Mouse (Mus musculus) lung, embryonic 16.5 days (tissue): ENCODE measurements around the gene Prkcb. TPM values are rescaled to one million over a fixed set of nuclear protein-coding genes. Genes with fewer than 3 reads are reported as not detected.
A peak's percentile ranks its signal among the peaks of the same experiment; 100 is the strongest.
"Not testable (repeated sequence)": the region's sequence is repeated elsewhere in the genome, so short reads cannot be mapped to it uniquely, and the experiment has no call there.

Source experiments
- ATAC-seq: fragments of 200-750 bp; cut with Nextera tagmentation; 2 replicates; pipeline ENCODE4 v1.8.0; 2017; ENCODE audit warnings: low read depth, mild to moderate bottlenecking, moderate library complexity
- H3K27ac ChIP-seq: fragments of 300-500 bp; sonication (generic); 2 replicates; pipeline ENCODE4 v1.5.1; 2014; ENCODE audit warnings: mild to moderate bottlenecking, control low read depth, low read length
- H3K27me3 ChIP-seq: fragments of 300-500 bp; sonication (generic); 2 replicates; pipeline ENCODE4 v1.6.1; 2014; ENCODE audit warnings: low read depth, low read length, mixed read lengths; ENCODE audit not compliant: control insufficient read depth, insufficient read depth
- H3K36me3 ChIP-seq: fragments of 300-500 bp; sonication (generic); 2 replicates; pipeline ENCODE4 v1.6.1; 2014; ENCODE audit warnings: low read length; ENCODE audit not compliant: control insufficient read depth, insufficient read depth
- H3K4me1 ChIP-seq: fragments of 300-500 bp; sonication (generic); replicated peaks from 2 replicates; pipeline ENCODE4 v1.6.1; 2014; ENCODE audit warnings: low read length, mixed read lengths; ENCODE audit not compliant: control insufficient read depth, insufficient read depth
- H3K4me2 ChIP-seq: fragments of 300-500 bp; sonication (generic); 2 replicates; pipeline ENCODE4 v1.6.1; 2014; ENCODE audit warnings: low read depth, low read length, control low read depth
- H3K4me3 ChIP-seq: fragments of 300-500 bp; sonication (generic); 2 replicates; pipeline ENCODE4 v1.5.1; 2014; ENCODE audit warnings: mild to moderate bottlenecking, low read length, control low read depth
- H3K9ac ChIP-seq: fragments of 300-500 bp; sonication (generic); 2 replicates; pipeline ENCODE4 v1.6.1; 2014; ENCODE audit warnings: low read length, control low read depth
- H3K9me3 ChIP-seq: fragments of 300-500 bp; sonication (generic); 2 replicates; pipeline ENCODE4 v1.6.1; 2016; ENCODE audit warnings: low read length; ENCODE audit not compliant: control insufficient read depth
- whole genome bisulfite sequencing: fragments of 180-500 bp; shearing (Covaris S2); extraction: QIAGEN DNeasy Blood & Tissue Kit; methylation state at CpG from one replicate; pipeline ENCODE4 v1.1.7; 2014; 5-methylcytosine and 5-hydroxymethylcytosine counted together
- polyA plus RNA-seq: library from polyadenylated mRNA; unstranded; fragments of >200 nt; fragmentation: Nextera tagmentation; extraction: Ambion mirVana; gene quantifications from 2 replicates; pipeline ENCODE4 v1.2.1, GENCODE M21; 2015

Prkcb gene
- 4.1 and 5.2 TPM in 2 replicates for polyA plus RNA-seq

- Histone ChIP-seq H3K36me3 (no peaks in the 10 kb centered on the region), H3K27ac (no peak within 1 kb of the TSS), H3K4me2 (peak within 1 kb of the TSS; percentile 96), H3K9ac (peak within 1 kb of the TSS; percentile 59), H3K4me3 (peak within 1 kb of the TSS; percentile 59), H3K9me3 (no peaks in the 10 kb centered on the region), H3K4me1 (peaks cover 13% of the 10 kb centered on the region), H3K27me3 (peaks cover 36% of the 10 kb centered on the region)
- WGBS, result 7% methylated on average over 32 of the region's 42 CpGs
- peak; percentile 95 for ATAC-seq
Observed at GRCm38 (mm10) chr7:122288605-122289242, at the start of gene Prkcb. Gene Prkcb (plus strand): TSS chr7:122288751.

- Histone ChIP-seq H3K9me3 (no peaks in the 10 kb centered on the region), H3K27ac (no peak overlapping the region), H3K4me1 (no peaks in the 10 kb centered on the region), H3K9ac (no peak overlapping the region), H3K27me3 (no peaks in the 10 kb centered on the region), H3K36me3 (no peaks in the 10 kb centered on the region), H3K4me3 (no peak overlapping the region), H3K4me2 (no peak overlapping the region)
- no peak for ATAC-seq
- WGBS, result 88% methylated on average over 2 of the region's 2 CpGs
Observed at GRCm38 (mm10) chr7:122238939-122239338, 49.6 kb upstream of the Prkcb start.

GRCm38 (mm10) chr7:122240413-122241119, 48.0 kb upstream of the Prkcb start:
- no peak for ATAC-seq
- no peaks in the 10 kb centered on the region for H3K27me3 ChIP-seq
- H3K27ac ChIP-seq, result no peak overlapping the region
- H3K4me2 ChIP-seq, result no peak overlapping the region
- H3K4me3 ChIP-seq, result no peak overlapping the region
- H3K9me3 ChIP-seq, result no peaks in the 10 kb centered on the region
- no peaks in the 10 kb centered on the region for H3K4me1 ChIP-seq
- H3K36me3 ChIP-seq, result no peaks in the 10 kb centered on the region
- H3K9ac ChIP-seq, result no peak overlapping the region
- 63% methylated on average over 6 of the region's 6 CpGs for WGBS

- Histone ChIP-seq H3K4me2 (no peak overlapping the region), H3K27ac (no peak overlapping the region), H3K36me3 (no peaks in the 10 kb centered on the region), H3K9me3 (no peaks in the 10 kb centered on the region), H3K4me1 (no peaks in the 10 kb centered on the region), H3K9ac (no peak overlapping the region), H3K27me3 (no peaks in the 10 kb centered on the region), H3K4me3 (no peak overlapping the region)
- ATAC-seq, result no peak
- WGBS, result 43% methylated on average over 1 of the region's 1 CpGs
Observed at GRCm38 (mm10) chr7:122242260-122242659, 46.3 kb upstream of the Prkcb start.

GRCm38 (mm10) chr7:122242744-122243143, 45.8 kb upstream of the Prkcb start:
- H3K9ac ChIP-seq, H3K36me3 ChIP-seq, H3K4me1 ChIP-seq, H3K27ac ChIP-seq, H3K4me3 ChIP-seq, H3K27me3 ChIP-seq, ATAC-seq, H3K4me2 ChIP-seq, H3K9me3 ChIP-seq: not testable (repeated sequence)

DNA sequence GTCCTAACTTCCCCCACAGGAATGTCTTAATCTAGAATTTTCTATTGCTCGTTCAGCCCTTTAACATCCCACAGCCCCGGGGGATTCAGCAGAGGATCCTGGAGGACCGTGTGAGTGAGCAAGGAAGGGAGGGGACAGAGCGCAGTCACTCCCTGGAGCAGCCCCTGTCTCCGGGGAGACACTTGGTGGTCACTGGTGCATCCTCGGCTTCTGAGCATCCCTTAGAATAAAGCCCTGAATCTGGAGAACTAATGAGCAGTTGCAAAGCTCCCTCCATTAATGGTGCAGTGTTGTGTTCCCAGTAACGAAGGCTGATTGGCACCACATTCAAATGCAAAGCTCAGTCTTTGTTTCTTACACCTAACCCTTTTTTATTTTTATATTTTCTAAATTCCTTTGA, 44.4 kb upstream of the Prkcb start:
- no peaks in the 10 kb centered on the region for H3K9me3 ChIP-seq
- H3K4me2 ChIP-seq, result no peak overlapping the region
- H3K4me1 ChIP-seq, result no peaks in the 10 kb centered on the region
- H3K4me3 ChIP-seq, result no peak overlapping the region
- no peaks in the 10 kb centered on the region for H3K36me3 ChIP-seq
- ATAC-seq, result no peak
- 66% methylated on average over 7 of the region's 7 CpGs for WGBS
- no peak overlapping the region for H3K27ac ChIP-seq
- H3K27me3 ChIP-seq, result no peaks in the 10 kb centered on the region
- no peak overlapping the region for H3K9ac ChIP-seq

GRCm38 (mm10) chr7:122244584-122244983, 44.0 kb upstream of the Prkcb start:
- ATAC-seq, result no peak
- no peak overlapping the region for H3K4me2 ChIP-seq
- H3K36me3 ChIP-seq, result no peaks in the 10 kb centered on the region
- 65% methylated on average over 8 of the region's 8 CpGs for WGBS
- H3K27me3 ChIP-seq, result no peaks in the 10 kb centered on the region
- H3K9me3 ChIP-seq, result no peaks in the 10 kb centered on the region
- H3K9ac ChIP-seq, result no peak overlapping the region
- no peak overlapping the region for H3K4me3 ChIP-seq
- no peaks in the 10 kb centered on the region for H3K4me1 ChIP-seq
- H3K27ac ChIP-seq, result no peak overlapping the region

- 21% methylated on average over 5 of the region's 5 CpGs for WGBS
- no peak for ATAC-seq
Observed at GRCm38 (mm10) chr7:122245976-122246375, 42.6 kb upstream of the Prkcb start.

GRCm38 (mm10) chr7:122247254-122247864, 41.2 kb upstream of the Prkcb start:
- no peak for ATAC-seq
- WGBS, result 71% methylated on average over 10 of the region's 10 CpGs

More at GRCm38 (mm10) chr7:122245976-122246375, 42.6 kb upstream of the Prkcb start:
- Histone ChIP-seq H3K4me1 (no peaks in the 10 kb centered on the region), H3K27ac (no peak overlapping the region), H3K9ac (no peak overlapping the region), H3K4me2 (no peak overlapping the region), H3K9me3 (no peaks in the 10 kb centered on the region), H3K27me3 (no peaks in the 10 kb centered on the region), H3K36me3 (no peaks in the 10 kb centered on the region), H3K4me3 (no peak overlapping the region)

More at GRCm38 (mm10) chr7:122247254-122247864, 41.2 kb upstream of the Prkcb start:
- Histone ChIP-seq H3K9me3 (no peaks in the 10 kb centered on the region), H3K27ac (no peak overlapping the region), H3K27me3 (no peaks in the 10 kb centered on the region), H3K9ac (no peak overlapping the region), H3K4me3 (no peak overlapping the region), H3K4me1 (no peaks in the 10 kb centered on the region), H3K36me3 (no peaks in the 10 kb centered on the region), H3K4me2 (no peak overlapping the region)
